Mouse (Mus musculus) embryonic facial prominence, embryonic 14.5 days (tissue): ENCODE measurements at regions not wholly inside any gene's neighbourhood (a gene's known extent, or its start where the extent isn't known, plus 50 kb on each side); places are given as distances from the start of the nearest gene placed in this dataset.
A peak's percentile ranks its signal among the peaks of the same experiment; 100 is the strongest.

ENCODE experiments used
- ATAC-seq: fragments of 200-750 bp; cut with Nextera tagmentation; 2 replicates; pipeline ENCODE4 v1.8.0; 2017; ENCODE audit warnings: low read depth, moderate number of reproducible peaks, moderate TSS enrichment
- DNase-seq: peaks from one replicate; pipeline ENCODE4 v3.0.0-alpha.2; 2015; ENCODE audit warnings: low spot score
- H3K27ac ChIP-seq: fragments of 300-500 bp; sonication (generic); replicated peaks from 2 replicates; pipeline ENCODE4 v1.5.1; 2014; ENCODE audit warnings: low read depth, mild to moderate bottlenecking, low read length, moderate library complexity
- H3K27me3 ChIP-seq: fragments of 300-500 bp; sonication (generic); replicated peaks from 2 replicates; pipeline ENCODE4 v1.6.1; 2014; ENCODE audit warnings: low read length; ENCODE audit not compliant: control insufficient read depth, insufficient read depth
- H3K36me3 ChIP-seq: fragments of 300-500 bp; sonication (generic); 2 replicates; pipeline ENCODE4 v1.6.1; 2014; ENCODE audit warnings: low read length, mixed read lengths; ENCODE audit not compliant: control insufficient read depth, insufficient read depth
- H3K4me1 ChIP-seq: fragments of 300-500 bp; sonication (generic); 2 replicates; pipeline ENCODE4 v1.6.1; 2014; ENCODE audit warnings: antibody characterized with exemption, low read length; ENCODE audit not compliant: control insufficient read depth, insufficient read depth
- H3K4me2 ChIP-seq: fragments of 300-500 bp; sonication (generic); 2 replicates; pipeline ENCODE4 v1.6.1; 2014; ENCODE audit warnings: low read depth, mild to moderate bottlenecking, low read length, moderate library complexity, mixed read lengths
- H3K4me3 ChIP-seq: fragments of 300-500 bp; sonication (generic); 2 replicates; pipeline ENCODE4 v1.5.1; 2014; ENCODE audit warnings: low read depth, mild to moderate bottlenecking, low read length
- H3K9ac ChIP-seq: fragments of 300-500 bp; sonication (generic); 2 replicates; pipeline ENCODE4 v1.6.1; 2014; ENCODE audit warnings: low read depth, mild to moderate bottlenecking, low read length, moderate library complexity, mixed read lengths
- H3K9me3 ChIP-seq: fragments of 300-500 bp; sonication (generic); 2 replicates; pipeline ENCODE4 v1.6.1; 2016; ENCODE audit warnings: low read length; ENCODE audit not compliant: control insufficient read depth
- WGBS: fragments of 180-500 bp; shearing (Covaris S2); extraction: QIAGEN DNeasy Blood & Tissue Kit; methylation state at CpG from one replicate; pipeline ENCODE4 v1.1.7; 2014; 5-methylcytosine and 5-hydroxymethylcytosine counted together

- Histone ChIP-seq H3K4me1 (peaks cover 4% of the 10 kb centered on the region; the same call in 1 of the 2 replicates), H3K27me3 (peaks cover 2% of the 10 kb centered on the region), H3K4me2 (no peak overlapping the region), H3K9ac (no peak overlapping the region), H3K36me3 (no peaks in the 10 kb centered on the region), H3K4me3 (no peak overlapping the region), H3K9me3 (no peaks in the 10 kb centered on the region), H3K27ac (peak overlapping the region; percentile 73; the same call in 1 of the 2 replicates)
- 45% methylated on average over 6 of the region's 6 CpGs for WGBS
- ATAC-seq (peak; percentile 77), DNase-seq (peak; percentile 78)
Observed at GRCm38 (mm10) chrX:166661808-166662207, 76.3 kb upstream of the Egfl6 start.

- peak overlapping the region; percentile 73 for H3K27ac ChIP-seq
- no peaks in the 10 kb centered on the region for H3K36me3 ChIP-seq
- 0 out of 2 replicates have a peak overlapping the region, but pooled peaks have one; percentile 42 for H3K9ac ChIP-seq
- DNase-seq = peak; percentile 86
- H3K9me3 ChIP-seq = no peaks in the 10 kb centered on the region
- ATAC-seq = peak; percentile 87
- H3K4me3 ChIP-seq = peak overlapping the region; percentile 21
- WGBS = 23% methylated on average over 16 of the region's 16 CpGs
- H3K4me1 ChIP-seq = peaks cover 4% of the 10 kb centered on the region; the same call in 1 of the 2 replicates
- H3K4me2 ChIP-seq = peak overlapping the region; percentile 50
- no peaks in the 10 kb centered on the region; the same call in none of the 2 replicates for H3K27me3 ChIP-seq
Observed at GRCm38 (mm10) chrX:166661043-166661718, 75.7 kb upstream of the Egfl6 start.

GRCm38 (mm10) chrX:166660715-166661042, 75.2 kb upstream of the Egfl6 start:
- Histone ChIP-seq H3K27me3 (no peaks in the 10 kb centered on the region; the same call in none of the 2 replicates), H3K27ac (no peak overlapping the region; the same call in 1 of the 2 replicates), H3K9me3 (no peaks in the 10 kb centered on the region), H3K4me2 (peak overlapping the region; percentile 50; the same call in 1 of the 2 replicates), H3K4me3 (no peak overlapping the region), H3K9ac (no peak overlapping the region), H3K36me3 (no peaks in the 10 kb centered on the region), H3K4me1 (peaks cover 4% of the 10 kb centered on the region; the same call in 1 of the 2 replicates)
- WGBS = 30% methylated on average over 6 of the region's 6 CpGs
- DNase-seq (no peak), ATAC-seq (0 out of 2 replicates have a peak, but pooled peaks have one; percentile 3)

- WGBS = 56% methylated on average over 3 of the region's 3 CpGs
- H3K4me3 ChIP-seq = no peak overlapping the region
- DNase-seq (peak; percentile 47), ATAC-seq (no peak)
- no peak overlapping the region for H3K4me2 ChIP-seq
- H3K9me3 ChIP-seq = no peaks in the 10 kb centered on the region
- no peaks in the 10 kb centered on the region for H3K4me1 ChIP-seq
- no peak overlapping the region for H3K9ac ChIP-seq
- H3K27ac ChIP-seq = no peak overlapping the region
- H3K36me3 ChIP-seq = no peaks in the 10 kb centered on the region
- H3K27me3 ChIP-seq = peaks cover 17% of the 10 kb centered on the region; the same call in 1 of the 2 replicates
Observed at GRCm38 (mm10) chrX:166652400-166652799, 66.9 kb upstream of the Egfl6 start.

GRCm38 (mm10) chrX:166645713-166646112, 60.2 kb upstream of the Egfl6 start:
- DNase-seq (peak; percentile 40), ATAC-seq (peak; percentile 70; the same call in 1 of the 2 replicates)
- H3K9ac ChIP-seq = no peak overlapping the region
- H3K4me3 ChIP-seq = no peak overlapping the region
- H3K4me2 ChIP-seq = peak overlapping the region; percentile 32
- whole genome bisulfite sequencing = 48% methylated on average over 7 of the region's 7 CpGs
- H3K27ac ChIP-seq = no peak overlapping the region
- H3K27me3 ChIP-seq = 0 out of 2 replicates have a peak, but pooled peaks cover 3% of the 10 kb centered on the region
- no peaks in the 10 kb centered on the region for H3K4me1 ChIP-seq
- no peaks in the 10 kb centered on the region for H3K36me3 ChIP-seq
- no peaks in the 10 kb centered on the region for H3K9me3 ChIP-seq

GRCm38 (mm10) chrX:166641256-166641655, 55.7 kb upstream of the Egfl6 start:
- no peak overlapping the region for H3K9ac ChIP-seq
- no peaks in the 10 kb centered on the region for H3K36me3 ChIP-seq
- 0 out of 2 replicates have a peak, but pooled peaks cover 3% of the 10 kb centered on the region for H3K27me3 ChIP-seq
- H3K4me1 ChIP-seq = no peaks in the 10 kb centered on the region
- no peak overlapping the region for H3K4me2 ChIP-seq
- H3K9me3 ChIP-seq = no peaks in the 10 kb centered on the region
- H3K4me3 ChIP-seq = no peak overlapping the region
- WGBS = 39% methylated on average over 3 of the region's 3 CpGs
- DNase-seq (no peak), ATAC-seq (no peak)
- no peak overlapping the region for H3K27ac ChIP-seq

GRCm38 (mm10) chrX:166640258-166640657, 54.7 kb upstream of the Egfl6 start:
- Histone ChIP-seq H3K4me1 (no peaks in the 10 kb centered on the region), H3K4me3 (no peak overlapping the region), H3K4me2 (no peak overlapping the region), H3K27me3 (0 out of 2 replicates have a peak, but pooled peaks cover 3% of the 10 kb centered on the region), H3K27ac (no peak overlapping the region), H3K36me3 (no peaks in the 10 kb centered on the region), H3K9ac (no peak overlapping the region), H3K9me3 (no peaks in the 10 kb centered on the region)
- no peak for ATAC-seq
- WGBS = 60% methylated on average over 1 of the region's 1 CpGs
- no peak for DNase-seq
